Mouse (Mus musculus): ENCODE data around the gene Nlgn2.

GRCm38 (mm10) chr11:69835966-69836335 is 1.6 kb downstream of the Nlgn2 start:
- TF ChIP-seq CTCF (IDR thresholded peaks at IDR 0.05; ENCODE audit: insufficient read depth, low read length): no peak
- TF ChIP-seq POLR2A (IDR thresholded peaks at IDR 0.05; ENCODE audit: borderline replicate concordance, extremely low read depth, low read depth, low read length): no peak

Measured in lung, adult 2 months (tissue).